Mouse (Mus musculus): ENCODE measurements around the gene Boll.

Gene Boll

DNA sequence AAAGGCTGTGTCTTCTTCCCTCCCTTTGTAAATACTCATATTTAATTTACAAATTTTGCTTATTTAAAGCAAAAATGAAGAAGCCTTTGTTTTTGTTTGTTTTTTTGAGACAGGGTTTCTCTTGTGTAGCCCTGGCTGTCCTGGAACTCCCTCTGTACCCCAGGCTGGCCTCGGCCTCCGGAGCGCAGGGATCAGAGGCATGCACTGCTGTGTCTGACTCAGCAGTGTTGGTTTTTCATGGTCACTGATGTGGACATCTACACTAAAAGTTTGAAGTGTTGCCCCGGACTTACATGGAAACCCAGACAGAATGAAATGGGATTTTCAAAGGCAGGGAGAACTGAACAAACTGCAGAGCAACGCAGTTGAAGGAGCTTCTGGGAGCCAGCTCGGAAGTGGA is 155.7 kb downstream of the Boll start:
- DNase-seq (ENCODE audit: low spot score in 2 of 2): no peak

DNA sequence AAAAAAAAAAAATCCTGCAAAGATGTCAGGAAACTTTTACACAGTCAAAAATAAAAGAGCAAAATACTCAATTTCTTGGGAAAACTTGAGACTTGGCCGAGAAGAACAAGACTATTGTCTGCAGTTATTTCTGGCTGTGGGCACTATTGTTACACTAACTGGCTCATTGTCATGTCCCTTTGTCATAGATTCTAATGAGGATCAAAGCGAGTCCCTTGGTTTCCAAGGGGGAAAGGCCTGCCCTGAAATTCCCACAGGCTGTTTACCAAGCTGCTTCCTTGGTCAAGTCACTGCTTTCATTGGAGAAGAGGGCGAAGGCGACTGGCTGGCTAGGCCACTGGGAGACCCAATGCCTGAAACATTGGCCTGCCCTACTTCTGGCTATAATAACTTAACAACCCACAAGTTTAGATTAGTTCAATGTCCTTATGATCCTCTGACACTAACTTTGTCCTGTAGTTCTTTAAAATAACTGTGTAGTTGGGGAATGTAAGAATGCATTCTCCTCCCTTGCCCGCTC is 157.4 kb downstream of the Boll start:
- no peak for DNase-seq (ENCODE audit: low spot score in 2 of 2)

DNA sequence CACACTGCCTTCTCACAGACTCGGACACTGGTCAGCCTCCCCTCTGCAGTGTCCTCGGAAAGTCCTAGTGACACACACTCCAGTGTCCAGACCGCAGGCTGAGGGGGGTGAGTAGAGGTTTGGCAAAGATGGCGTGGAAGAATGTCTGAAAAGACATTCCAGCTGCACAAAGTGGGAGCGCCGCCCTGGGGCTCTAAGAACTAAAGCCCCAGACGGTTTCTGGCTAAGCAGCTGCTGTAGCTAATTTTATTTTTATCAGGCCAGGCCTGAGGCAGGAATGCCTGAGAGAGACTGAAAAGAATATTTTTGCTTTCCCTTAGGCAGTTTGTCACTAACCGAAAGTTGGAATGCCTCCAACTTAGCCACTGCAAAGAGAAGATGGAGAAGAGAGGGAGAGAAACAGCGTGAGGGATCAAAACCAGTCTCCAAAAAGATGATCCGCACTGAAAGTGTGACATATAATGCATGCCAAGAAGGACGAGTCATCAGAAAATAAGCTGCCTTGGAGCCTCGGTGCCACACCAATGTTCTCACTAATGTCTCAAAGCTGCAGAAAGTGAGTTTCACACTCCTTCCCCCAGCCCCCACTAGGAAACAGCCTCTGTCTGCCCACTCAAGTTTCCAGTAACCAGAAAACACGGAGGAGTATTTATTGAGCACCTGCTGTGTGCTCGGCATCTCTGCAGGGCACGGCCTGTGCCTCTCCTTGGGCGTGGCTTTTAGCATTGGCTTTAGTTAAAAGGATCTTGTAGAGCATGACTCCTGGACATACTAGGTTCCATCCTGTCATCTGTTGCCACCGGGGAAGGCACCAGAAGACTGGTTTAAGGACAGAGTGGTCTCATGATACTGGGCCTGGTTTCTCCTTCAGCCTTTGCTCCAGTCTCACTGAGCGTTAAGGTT is 161.2 kb downstream of the Boll start:
- peak; percentile 53 to 57 for DNase-seq (ENCODE audit: low spot score in 2 of 2)

DNA sequence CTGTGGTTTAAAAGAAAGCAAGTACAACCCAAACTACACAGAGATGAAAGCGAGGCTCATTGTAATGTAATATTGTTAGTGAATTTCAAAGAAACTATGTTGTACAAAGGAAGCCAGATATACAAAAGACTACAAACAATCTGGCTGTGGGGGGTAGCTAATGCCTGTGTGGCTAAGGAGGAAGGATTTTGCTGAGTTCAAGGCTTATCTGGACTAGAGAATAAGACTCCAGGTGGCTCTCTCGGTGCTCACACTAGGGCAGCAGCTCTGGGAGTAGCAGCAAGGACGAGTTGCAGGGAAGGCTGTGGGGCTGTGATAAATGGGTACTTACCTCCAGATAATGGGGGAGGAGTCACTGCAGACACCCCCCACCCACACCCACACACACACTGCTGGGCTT is 164.6 kb downstream of the Boll start:
- no peak for DNase-seq (ENCODE audit: low spot score in 2 of 2)
